Mouse (Mus musculus): ENCODE results near the gene Fbxl5. TPM values are rescaled to one million over a fixed set of nuclear protein-coding genes. Genes with fewer than 3 reads are reported as not detected.

The Fbxl5 gene
- polyA plus RNA-seq, 1 experiment from 2014 or later: 71.3 TPM

- H3K4me1 ChIP-seq (ENCODE audit: control insufficient read depth, insufficient read depth, low read length): no peaks in the 10 kb centered on the region
- H3K4me3 ChIP-seq (ENCODE audit: low read depth, low read length): no peak overlapping the region
- no peaks in the 10 kb centered on the region for H3K27me3 ChIP-seq (ENCODE audit: control insufficient read depth, insufficient read depth, low read length)
- H3K9me3 ChIP-seq (ENCODE audit: control insufficient read depth, low read depth, low read length): no peaks in the 10 kb centered on the region
- H3K4me2 ChIP-seq (replicated peaks; ENCODE audit: low read depth, low read length): no peak overlapping the region
- H3K9ac ChIP-seq (replicated peaks; ENCODE audit: low read depth, low read length): no peak overlapping the region
- 94% methylated on average over 6 of the region's 6 CpGs for WGBS
- H3K27ac ChIP-seq (ENCODE audit: low read length): no peak overlapping the region
- peaks cover 29% of the 10 kb centered on the region for H3K36me3 ChIP-seq (ENCODE audit: control insufficient read depth, insufficient read depth, low read length)
- ATAC-seq (ENCODE audit: insufficient number of reproducible peaks, insufficient read depth, low FRiP score, low read depth): no peak
Measured at GRCm38 (mm10) chr5:43722452-43722783, 99.0 kb downstream of the Fbxl5 start.

- Histone ChIP-seq H3K36me3 (ENCODE audit: control insufficient read depth, insufficient read depth, low read length) (peaks cover 34% of the 10 kb centered on the region), H3K27ac (ENCODE audit: low read length) (no peak overlapping the region)
Measured at GRCm38 (mm10) chr5:43721538-43722451, 99.6 kb downstream of the Fbxl5 start.

GRCm38 (mm10) chr5:43699240-43699639 is 122.2 kb downstream of the Fbxl5 start:
- Histone ChIP-seq H3K4me1 (ENCODE audit: control insufficient read depth, insufficient read depth, low read length) (no peaks in the 10 kb centered on the region), H3K36me3 (ENCODE audit: control insufficient read depth, insufficient read depth, low read length) (peaks cover 69% of the 10 kb centered on the region), H3K27ac (ENCODE audit: low read length) (no peak overlapping the region), H3K4me2 (replicated peaks; ENCODE audit: low read depth, low read length) (no peak overlapping the region), H3K27me3 (ENCODE audit: control insufficient read depth, insufficient read depth, low read length) (no peaks in the 10 kb centered on the region), H3K4me3 (ENCODE audit: low read depth, low read length) (no peak overlapping the region), H3K9ac (replicated peaks; ENCODE audit: low read depth, low read length) (no peak overlapping the region), H3K9me3 (ENCODE audit: control insufficient read depth, low read depth, low read length) (no peaks in the 10 kb centered on the region)
- no peak for ATAC-seq (ENCODE audit: insufficient number of reproducible peaks, insufficient read depth, low FRiP score, low read depth)

More at GRCm38 (mm10) chr5:43721538-43722451, 99.6 kb downstream of the Fbxl5 start:
- Histone ChIP-seq H3K4me2 (replicated peaks; ENCODE audit: low read depth, low read length) (no peak overlapping the region), H3K9ac (replicated peaks; ENCODE audit: low read depth, low read length) (no peak overlapping the region), H3K4me1 (ENCODE audit: control insufficient read depth, insufficient read depth, low read length) (no peaks in the 10 kb centered on the region), H3K4me3 (ENCODE audit: low read depth, low read length) (no peak overlapping the region), H3K9me3 (ENCODE audit: control insufficient read depth, low read depth, low read length) (no peaks in the 10 kb centered on the region), H3K27me3 (ENCODE audit: control insufficient read depth, insufficient read depth, low read length) (no peaks in the 10 kb centered on the region)
- WGBS: 62% methylated on average over 5 of the region's 5 CpGs
- ATAC-seq (ENCODE audit: insufficient number of reproducible peaks, insufficient read depth, low FRiP score, low read depth): no peak

GRCm38 (mm10) chr5:43697133-43697532 is 124.3 kb downstream of the Fbxl5 start:
- Histone ChIP-seq H3K27ac (ENCODE audit: low read length) (no peak overlapping the region), H3K9ac (replicated peaks; ENCODE audit: low read depth, low read length) (no peak overlapping the region), H3K9me3 (ENCODE audit: control insufficient read depth, low read depth, low read length) (no peaks in the 10 kb centered on the region), H3K27me3 (ENCODE audit: control insufficient read depth, insufficient read depth, low read length) (no peaks in the 10 kb centered on the region), H3K4me3 (ENCODE audit: low read depth, low read length) (no peak overlapping the region), H3K4me1 (ENCODE audit: control insufficient read depth, insufficient read depth, low read length) (no peaks in the 10 kb centered on the region), H3K36me3 (ENCODE audit: control insufficient read depth, insufficient read depth, low read length) (peaks cover 55% of the 10 kb centered on the region), H3K4me2 (replicated peaks; ENCODE audit: low read depth, low read length) (no peak overlapping the region)
- WGBS: 86% methylated on average over 3 of the region's 3 CpGs
- no peak for ATAC-seq (ENCODE audit: insufficient number of reproducible peaks, insufficient read depth, low FRiP score, low read depth)

Other genes with a start within 250 kb of the Fbxl5 start
- 15.6 and 15.7 TPM in 2 replicates for gene Cc2d2a, start 159.3 kb downstream of the Fbxl5 start, polyA plus RNA-seq (2014; fragmentation: Nextera tagmentation; extraction: Ambion mirVana)
- gene Bst1, start 2.8 kb downstream of the Fbxl5 start, polyA plus RNA-seq (2014; fragmentation: Nextera tagmentation; extraction: Ambion mirVana): 0.18 and 0.19 TPM in 2 replicates
- gene Cd38, start 46.9 kb upstream of the Fbxl5 start, polyA plus RNA-seq (2014; fragmentation: Nextera tagmentation; extraction: Ambion mirVana): 15.8 and 16.4 TPM in 2 replicates
- 0.70 and 1.3 TPM in 2 replicates for gene Gm7879, start 91.5 kb upstream of the Fbxl5 start, polyA plus RNA-seq (2014; fragmentation: Nextera tagmentation; extraction: Ambion mirVana)
- 22.4 and 22.9 TPM in 2 replicates for gene Fgfbp1, start 160.1 kb upstream of the Fbxl5 start, polyA plus RNA-seq (2014; fragmentation: Nextera tagmentation; extraction: Ambion mirVana)

Measured in stomach, embryonic 14.5 days (tissue).